Mouse (Mus musculus) C2C12 (cell line): ENCODE measurements at regions not wholly inside any gene's neighbourhood (a gene's known extent, or its start where the extent isn't known, plus 50 kb on each side); places are given as distances from the start of the nearest gene placed in this dataset.

Experiments used
- H3K27me3 ChIP-seq: one replicate; pipeline ENCODE4 v1.6.1; 2011; ENCODE audit not compliant: control insufficient read depth, insufficient read depth, insufficient read length
- H3K36me3 ChIP-seq: one replicate; pipeline ENCODE4 v1.6.1; 2011; ENCODE audit not compliant: control insufficient read depth, insufficient read depth
- H3K4me3 ChIP-seq: one replicate; pipeline ENCODE4 v1.5.1; 2011; ENCODE audit warnings: mild to moderate bottlenecking, control low read depth; ENCODE audit not compliant: poor library complexity, insufficient read depth, severe bottlenecking
- H3K79me2 ChIP-seq: one replicate; pipeline ENCODE4 v1.6.1; 2011; ENCODE audit not compliant: control insufficient read depth, insufficient read depth
- H3K79me3 ChIP-seq: one replicate; pipeline ENCODE4 v1.6.1; 2011; ENCODE audit warnings: low read depth, control low read depth
- H3ac ChIP-seq: one replicate; pipeline ENCODE3; 2011; ENCODE audit warnings: low read depth; ENCODE audit not compliant: control insufficient read depth, insufficient read length
- CEBPB ChIP-seq: IDR thresholded peaks from one replicate; pipeline ENCODE4 v1.6.1; 2011; ENCODE audit warnings: low read depth, mild to moderate bottlenecking, control low read depth, moderate library complexity
- CTCF ChIP-seq: IDR thresholded peaks from one replicate; pipeline ENCODE4 v1.5.1; 2011; ENCODE audit not compliant: control insufficient read depth, insufficient read depth, insufficient read length
- FOSL1 ChIP-seq: IDR thresholded peaks from one replicate; pipeline ENCODE4 v1.8.0; 2011; ENCODE audit warnings: mild to moderate bottlenecking, low read length; ENCODE audit not compliant: poor library complexity, insufficient read depth, severe bottlenecking
- MAX ChIP-seq: IDR thresholded peaks from one replicate; pipeline ENCODE4 v1.6.1; 2011; ENCODE audit warnings: mild to moderate bottlenecking, control low read depth
- MYOD1 ChIP-seq: IDR thresholded peaks from one replicate; pipeline ENCODE4 v1.6.1; 2011; ENCODE audit warnings: low read depth; ENCODE audit not compliant: control insufficient read depth, insufficient read length
- MYOG ChIP-seq: IDR thresholded peaks from one replicate; pipeline ENCODE4 v1.6.1; 2011; ENCODE audit not compliant: control insufficient read depth, insufficient read length; ENCODE audit errors: extremely low read depth
- USF1 ChIP-seq: IDR thresholded peaks from one replicate; pipeline ENCODE4 v1.6.1; 2011; ENCODE audit warnings: low read depth, mild to moderate bottlenecking, control low read depth, moderate library complexity

- no peaks in the 10 kb centered on the region for H3K36me3 ChIP-seq
- H3K4me3 ChIP-seq, result no peak overlapping the region
- H3ac ChIP-seq, result no peak overlapping the region
- no peaks in the 10 kb centered on the region for H3K27me3 ChIP-seq
- no peaks in the 10 kb centered on the region for H3K79me3 ChIP-seq
- H3K79me2 ChIP-seq, result no peaks in the 10 kb centered on the region
- no peak for TF ChIP-seq MYOG
- no peak for TF ChIP-seq MYOD1
- TF ChIP-seq CEBPB, result no peak
- TF ChIP-seq CTCF, result no peak
- no peak for TF ChIP-seq FOSL1
- TF ChIP-seq USF1, result no peak
- TF ChIP-seq MAX, result no peak
These were observed 143.4 kb downstream of the Tmem161b start for GRCm38 (mm10) chr13:84365503-84365902.

- Histone ChIP-seq H3K79me2 (no peaks in the 10 kb centered on the region), H3K4me3 (no peak overlapping the region), H3K27me3 (no peaks in the 10 kb centered on the region), H3K36me3 (no peaks in the 10 kb centered on the region), H3ac (no peak overlapping the region), H3K79me3 (no peaks in the 10 kb centered on the region)
- TF ChIP-seq FOSL1, result no peak
- no peak for TF ChIP-seq MAX
- no peak for TF ChIP-seq CTCF
These were observed 143.9 kb downstream of the Tmem161b start for GRCm38 (mm10) chr13:84366017-84366416.

- no peaks in the 10 kb centered on the region for H3K79me2 ChIP-seq
- H3ac ChIP-seq, result no peak overlapping the region
- no peaks in the 10 kb centered on the region for H3K79me3 ChIP-seq
- no peak for TF ChIP-seq MYOD1
- TF ChIP-seq CEBPB, result no peak
- no peak for TF ChIP-seq MYOG
- no peak for TF ChIP-seq FOSL1
- TF ChIP-seq USF1, result no peak
- TF ChIP-seq MAX, result no peak
- TF ChIP-seq CTCF, result no peak
- no peaks in the 10 kb centered on the region for H3K27me3 ChIP-seq
- H3K4me3 ChIP-seq, result no peak overlapping the region
- no peaks in the 10 kb centered on the region for H3K36me3 ChIP-seq
These were observed 144.7 kb downstream of the Tmem161b start for GRCm38 (mm10) chr13:84366839-84367238.

GRCm38 (mm10) chr13:84368225-84368624, 146.1 kb downstream of the Tmem161b start:
- H3K36me3 ChIP-seq, result no peaks in the 10 kb centered on the region
- TF ChIP-seq MYOG (no peak), USF1 (no peak), MAX (no peak), CTCF (no peak), MYOD1 (no peak), FOSL1 (no peak), CEBPB (no peak)
- no peak overlapping the region for H3ac ChIP-seq
- H3K4me3 ChIP-seq, result no peak overlapping the region
- H3K27me3 ChIP-seq, result no peaks in the 10 kb centered on the region
- H3K79me3 ChIP-seq, result no peaks in the 10 kb centered on the region
- no peaks in the 10 kb centered on the region for H3K79me2 ChIP-seq

- Histone ChIP-seq H3K79me2 (no peaks in the 10 kb centered on the region), H3K27me3 (no peaks in the 10 kb centered on the region), H3K4me3 (no peak overlapping the region), H3ac (no peak overlapping the region), H3K79me3 (no peaks in the 10 kb centered on the region), H3K36me3 (no peaks in the 10 kb centered on the region)
- TF ChIP-seq CEBPB (no peak), MYOG (no peak), FOSL1 (no peak), MAX (no peak)
These were observed 152.7 kb downstream of the Tmem161b start for GRCm38 (mm10) chr13:84374711-84375257.

GRCm38 (mm10) chr13:84375941-84376340, 153.8 kb downstream of the Tmem161b start:
- no peaks in the 10 kb centered on the region for H3K79me2 ChIP-seq
- no peaks in the 10 kb centered on the region for H3K79me3 ChIP-seq
- no peak overlapping the region for H3ac ChIP-seq
- TF ChIP-seq CTCF (no peak), MYOG (no peak), FOSL1 (no peak), MAX (no peak), MYOD1 (no peak), CEBPB (no peak), USF1 (no peak)
- no peak overlapping the region for H3K4me3 ChIP-seq
- H3K36me3 ChIP-seq, result no peaks in the 10 kb centered on the region
- no peaks in the 10 kb centered on the region for H3K27me3 ChIP-seq
